Mouse (Mus musculus): ENCODE results near the gene Cyth2. TPM values are rescaled to one million over a fixed set of nuclear protein-coding genes. Genes with fewer than 3 reads are reported as not detected.
A peak's percentile ranks its signal among the peaks of the same experiment; 100 is the strongest.

Cyth2 gene
- total RNA-seq (2021): 10 to 100 TPM; 28.2 to 33.8 TPM
- long read RNA-seq, experiment 1, transcript Cyth2-202 (12 exons, 2,519 nt): minor isoform, 9 of 31 reads
- long read RNA-seq, experiment 1, transcript Cyth2-203 (12 exons, 1,512 nt): major isoform, 16 of 31 reads
- long read RNA-seq, experiment 1, partial matches to known transcripts: 1 of 31 reads
- long read RNA-seq, experiment 1, other reads (novel, unspliced or antisense): 5 of 31 reads
- long read RNA-seq, experiment 2, transcript Cyth2-202 (12 exons, 2,519 nt): minor isoform, 7 of 31 reads
- long read RNA-seq, experiment 2, transcript Cyth2-203 (12 exons, 1,512 nt): major isoform, 19 of 31 reads
- long read RNA-seq, experiment 2, partial matches to known transcripts: 3 of 31 reads
- long read RNA-seq, experiment 2, other reads (novel, unspliced or antisense): 1 of 31 reads

GRCm38 (mm10) chr7:45813787-45814779 is at the start of gene Cyth2:
Cyth2 (minus strand) TSS chr7:45814581.
- DNase-seq: peak; percentile 99

DNA sequence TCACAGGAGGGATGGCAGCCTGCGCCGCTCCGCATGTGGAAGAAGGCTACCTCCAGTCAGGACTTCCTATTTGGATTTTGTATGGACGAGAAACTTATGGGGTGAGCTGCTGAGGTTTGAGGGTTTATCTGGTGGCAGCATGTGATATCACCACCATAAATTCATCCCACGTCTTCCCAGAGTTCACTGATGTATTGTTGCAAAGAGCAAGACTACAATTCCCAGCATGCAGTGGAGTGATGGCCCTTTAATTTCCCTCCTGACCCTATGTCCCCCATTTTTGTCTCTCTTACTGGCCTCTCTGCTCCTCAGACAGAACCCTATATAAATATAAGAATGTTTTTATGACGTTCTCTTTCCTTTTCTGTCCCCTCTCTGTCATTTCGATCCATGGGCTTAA is 48.4 kb upstream of the Cyth2 start:
- DNase-seq: no peak

GRCm38 (mm10) chr7:45859008-45859407 is 44.6 kb upstream of the Cyth2 start:
- no peak for DNase-seq

DNA sequence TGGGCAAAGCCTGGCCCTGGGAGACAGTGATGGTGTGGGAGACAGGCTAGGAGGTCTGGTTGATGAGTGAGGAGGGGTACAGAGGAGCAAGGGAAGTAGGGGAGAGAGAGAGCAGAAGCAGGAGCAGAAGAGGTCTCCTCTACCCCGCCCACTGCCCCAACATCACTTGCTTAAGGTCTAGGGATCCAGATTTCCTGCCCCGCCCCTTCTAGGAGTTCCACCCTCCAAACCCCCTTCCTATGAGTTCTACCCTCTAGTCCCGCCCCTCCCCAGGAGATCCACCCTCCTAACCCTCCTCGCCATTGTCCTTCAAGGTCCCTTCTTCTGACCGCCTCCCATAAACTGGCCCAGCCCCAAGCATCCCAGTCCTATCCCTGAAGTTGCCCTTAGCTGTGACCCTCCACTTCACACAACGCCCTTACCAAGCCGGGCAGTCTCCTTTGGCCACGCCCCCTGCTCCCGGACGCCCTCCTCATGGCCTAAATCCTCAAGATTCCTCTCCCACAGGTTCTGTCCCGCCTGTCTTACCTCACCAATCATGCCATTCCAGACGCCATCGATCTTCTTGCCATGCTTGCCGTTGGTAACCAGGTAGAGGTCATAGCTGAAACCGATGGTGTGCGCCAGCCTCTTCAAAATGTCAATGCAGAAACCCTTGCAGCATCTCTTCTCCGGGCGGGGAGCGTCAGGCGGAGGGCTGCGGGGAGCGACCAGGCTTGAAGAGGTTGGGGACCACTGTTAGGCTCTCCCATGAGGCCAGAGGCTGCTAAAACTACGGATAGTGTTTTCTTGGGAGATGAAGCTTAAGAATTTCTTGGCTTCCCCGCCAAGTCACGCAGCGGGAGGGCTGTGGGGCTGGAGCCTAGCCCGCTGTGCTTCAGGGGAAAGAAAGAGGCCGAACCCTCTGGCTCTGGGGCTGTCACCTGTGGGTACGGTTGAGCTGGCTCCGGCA is 42.8 kb upstream of the Cyth2 start:
- DNase-seq: peak; percentile 5

DNA sequence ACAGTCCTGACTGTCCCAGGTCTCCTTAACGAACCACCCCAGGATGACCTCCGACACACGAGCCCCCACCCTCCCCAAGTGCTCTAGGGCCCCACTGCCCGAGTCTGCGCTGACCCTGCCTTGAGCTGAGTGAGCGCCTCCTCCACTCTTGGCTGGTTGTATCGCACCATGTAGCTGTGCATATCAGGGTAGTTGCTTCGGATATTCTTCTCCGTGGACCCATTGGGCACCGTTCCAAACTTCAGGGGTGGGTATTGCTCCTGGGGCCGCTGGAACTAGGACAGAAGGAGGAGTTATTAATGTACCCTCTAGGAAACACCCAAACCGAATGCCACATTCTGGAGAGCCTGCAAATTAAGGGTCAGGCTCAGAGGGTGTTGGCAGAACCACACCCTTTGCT is 38.7 kb upstream of the Cyth2 start:
- DNase-seq: no peak

DNA sequence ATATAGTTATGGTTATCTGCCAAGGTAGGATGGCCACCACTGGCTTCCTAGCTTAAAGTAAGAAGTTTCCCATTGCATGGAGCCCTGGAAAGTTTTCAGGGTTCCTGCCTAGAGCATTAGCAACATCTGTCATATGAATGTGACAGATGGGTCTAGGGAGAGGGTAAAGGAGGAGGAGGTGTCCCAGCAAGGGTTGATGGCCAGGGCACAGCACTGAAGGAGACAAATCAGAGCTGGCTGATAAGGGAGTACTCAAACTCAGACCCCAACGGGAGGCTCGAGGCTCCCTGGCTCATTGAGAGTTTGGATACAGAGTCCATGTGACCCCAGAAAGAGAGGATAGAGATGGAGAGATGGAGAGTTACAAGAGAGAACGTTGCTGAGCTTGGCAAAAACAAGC is 36.3 kb upstream of the Cyth2 start:
- DNase-seq: no peak

GRCm38 (mm10) chr7:45848447-45849027 is 34.2 kb upstream of the Cyth2 start:
- DNase-seq: no peak

DNA sequence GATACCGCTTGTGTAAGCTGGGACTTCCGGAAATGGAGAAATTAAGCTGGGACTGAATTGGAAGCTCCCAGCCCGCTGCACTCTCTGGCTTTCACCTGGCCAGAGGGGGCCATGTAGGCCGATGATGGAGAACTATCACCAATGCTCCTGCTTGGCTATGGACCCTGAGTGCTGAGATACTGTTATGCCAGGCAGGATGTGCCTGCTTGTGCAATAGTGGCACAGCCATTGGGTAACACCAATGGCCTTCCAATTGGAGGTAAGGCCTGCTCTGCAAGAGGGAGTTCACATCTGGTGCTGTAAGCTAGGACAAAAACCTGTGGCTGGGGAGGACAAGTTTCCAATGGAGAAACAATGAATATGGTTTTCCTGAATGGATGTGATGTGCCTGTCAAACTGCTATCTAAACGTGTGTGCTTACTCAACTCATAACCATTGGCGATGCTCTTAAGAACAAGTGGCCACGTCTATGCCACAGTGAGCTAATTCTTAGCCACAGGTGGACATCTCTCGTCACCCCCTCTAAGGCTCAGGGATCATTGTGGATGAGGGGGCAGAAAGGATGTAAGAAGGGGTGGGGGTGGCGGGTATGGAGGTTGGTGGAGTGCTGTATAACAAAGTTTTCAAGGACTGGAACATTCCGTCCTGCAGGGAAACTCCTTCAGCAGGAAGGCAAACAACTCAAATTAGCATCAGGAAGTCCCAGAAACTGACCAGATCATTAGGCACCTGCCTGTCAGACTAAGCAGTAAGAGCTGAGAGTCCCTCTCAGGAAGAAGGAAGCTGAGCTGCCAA is 28.8 kb upstream of the Cyth2 start:
- DNase-seq: no peak

- no peak for DNase-seq
Observed at GRCm38 (mm10) chr7:45833924-45834323, 19.5 kb upstream of the Cyth2 start.

- no peak for DNase-seq
Observed at GRCm38 (mm10) chr7:45833148-45833790, 18.9 kb upstream of the Cyth2 start.

DNA sequence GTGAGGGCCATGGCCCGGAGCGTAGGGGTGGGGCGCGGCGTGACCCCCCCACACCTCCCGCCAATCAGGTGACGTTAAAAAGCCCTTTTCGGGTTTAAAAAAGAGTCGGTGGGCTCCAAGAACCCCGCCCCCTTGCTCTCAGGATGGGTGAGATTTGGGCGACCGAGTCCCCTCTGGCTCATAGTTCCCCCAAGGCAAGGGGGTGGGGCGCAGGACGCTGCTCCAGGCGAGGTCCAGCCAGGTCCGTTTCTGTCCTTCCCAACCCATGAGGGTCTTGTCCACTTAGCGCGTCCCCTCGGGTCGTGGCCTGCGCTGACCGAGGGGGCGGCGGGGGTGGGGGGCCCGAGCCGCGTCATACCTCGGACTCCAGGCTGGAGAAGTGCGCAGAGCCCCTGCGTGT is 18.0 kb upstream of the Cyth2 start:
- no peak for DNase-seq

- DNase-seq: no peak
Observed at GRCm38 (mm10) chr7:45831128-45831525, 16.7 kb upstream of the Cyth2 start.

GRCm38 (mm10) chr7:45830427-45831127 is 16.2 kb upstream of the Cyth2 start, which contains the start of gene Grwd1:
Grwd1 (minus strand) TSS chr7:45830944.
- DNase-seq: peak; percentile 76

GRCm38 (mm10) chr7:45826631-45827030 is 12.2 kb upstream of the Cyth2 start:
- no peak for DNase-seq

DNA sequence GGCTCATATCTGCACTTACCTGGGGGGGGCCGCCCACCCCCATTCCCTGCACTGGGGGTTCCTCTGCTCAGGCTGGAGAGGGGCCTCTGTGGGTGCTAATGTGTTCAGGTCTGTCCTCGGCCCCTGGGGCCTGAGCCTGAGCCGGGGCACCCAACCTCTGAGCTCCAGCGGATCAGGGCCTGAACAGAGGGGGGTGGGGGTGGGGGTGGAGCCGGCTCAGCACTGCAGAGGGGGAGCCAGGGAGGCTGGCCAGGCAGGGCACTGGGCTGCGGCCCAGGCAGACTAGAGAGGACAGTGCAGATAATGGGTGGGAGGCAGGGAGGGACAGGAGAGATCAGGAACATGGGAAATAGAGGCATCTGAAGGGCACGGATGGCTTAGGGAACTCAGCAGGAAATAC is 10.2 kb upstream of the Cyth2 start, which contains the start of gene Kcnj14:
Gene Kcnj14, minus strand, starts transcription at position 185 of the 400 bp plus-strand sequence.
- no peak for DNase-seq

DNA sequence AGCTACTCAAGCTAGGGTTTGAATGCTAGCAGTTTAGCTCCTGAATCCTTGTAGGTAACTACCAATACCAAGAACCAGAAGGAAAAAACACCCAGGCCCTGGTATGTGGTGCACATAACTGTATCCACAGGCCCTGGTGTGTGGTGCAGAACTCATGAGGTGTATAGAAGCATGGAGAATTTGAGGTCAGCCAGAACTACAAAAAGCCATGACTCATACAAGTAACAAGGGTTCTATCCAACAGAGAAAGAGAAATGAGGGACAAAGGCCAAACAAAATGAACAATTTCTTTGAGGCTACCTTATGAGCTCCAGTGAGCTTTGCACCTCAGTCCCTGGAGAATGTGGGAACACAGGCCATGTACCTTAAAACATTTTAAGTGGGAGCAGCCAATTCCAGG is 6.5 kb upstream of the Cyth2 start:
- DNase-seq: no peak

DNA sequence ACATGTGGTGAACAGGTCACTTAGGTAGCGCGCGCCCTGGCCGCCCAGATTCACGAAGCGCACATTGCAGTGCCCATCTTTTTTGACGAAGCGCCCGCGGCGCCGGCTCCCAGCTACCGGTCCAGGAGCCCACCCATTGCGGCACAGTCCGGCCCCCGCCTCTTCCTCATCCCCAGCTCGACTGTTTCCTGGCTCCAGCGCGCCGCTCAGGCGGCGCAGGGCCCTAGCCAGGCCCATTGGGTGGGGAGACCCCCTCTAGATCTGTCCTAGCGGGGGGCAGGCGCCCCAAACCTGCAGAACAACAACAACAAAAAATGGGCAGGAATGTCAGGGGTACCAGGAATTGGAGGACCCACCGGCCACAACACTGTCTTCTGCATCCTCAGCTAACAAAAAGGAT is 5.5 kb upstream of the Cyth2 start:
- no peak for DNase-seq

GRCm38 (mm10) chr7:45815984-45816351 is 1.6 kb upstream of the Cyth2 start:
- DNase-seq: no peak

DNA sequence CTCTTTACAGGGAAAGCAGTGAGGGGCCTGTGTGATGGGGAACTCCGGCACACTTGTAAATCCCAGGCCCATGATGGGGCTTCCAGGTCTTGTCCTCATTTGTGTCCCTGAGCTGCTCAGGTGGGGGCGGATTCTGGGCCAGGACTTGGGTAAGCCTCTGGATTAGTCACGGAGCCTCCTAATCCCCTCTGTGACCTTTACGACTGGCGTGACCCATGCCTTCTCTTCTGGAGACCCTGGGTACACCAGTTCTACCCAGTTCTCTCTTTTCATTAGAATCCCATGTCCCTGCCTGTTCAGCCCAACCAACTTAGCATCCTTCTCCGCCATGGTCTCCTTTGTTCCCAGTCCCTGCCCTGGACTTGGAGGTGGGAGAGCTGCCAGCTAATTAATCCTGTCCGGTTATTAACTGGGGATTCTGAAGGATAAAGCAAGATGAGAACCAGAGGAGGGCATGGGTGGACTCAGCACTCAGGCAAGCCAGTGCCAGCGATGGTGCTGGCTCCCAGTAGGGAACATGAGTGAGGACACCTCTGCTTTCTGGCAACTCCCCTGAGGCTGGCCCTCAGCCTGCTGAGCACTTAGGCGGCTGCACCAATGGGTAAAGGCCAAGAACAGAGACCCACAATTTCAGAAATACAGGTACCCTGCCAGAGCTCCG is 1.1 kb upstream of the Cyth2 start:
- DNase-seq: no peak
